Mouse (Mus musculus) bone marrow macrophage, adult 2 months (primary cell): Measurements from ENCODE around the gene Htr5a.

ENCODE experiments used
- CTCF ChIP-seq: IDR thresholded peaks from 2 replicates; pipeline ENCODE4 v1.5.1; 2012; ENCODE audit warnings: low read depth, mild to moderate bottlenecking, low read length, moderate library complexity
- POLR2A ChIP-seq: IDR thresholded peaks from 2 replicates; pipeline ENCODE4 v1.6.1; 2012; ENCODE audit warnings: mild to moderate bottlenecking, low read depth, low read length, borderline replicate concordance

- TF ChIP-seq POLR2A (no peak), CTCF (no peak)
Observed at GRCm38 (mm10) chr5:27827971-27828370, 14.0 kb upstream of the Htr5a start.
